Mouse (Mus musculus) urinary bladder, postnatal 36 days (tissue): Measurements from ENCODE around the gene Plekhm2.

ENCODE experiments used
- DNase-seq, 2 experiments: peaks; one replicate each; pipeline ENCODE4 v3.0.0; 2022; ENCODE audit warnings: low spot score in 2 of 2, mixed read lengths in 1 of 2

Gene Plekhm2

GRCm38 (mm10) chr4:141605861-141606260, 58.8 kb downstream of the Plekhm2 start, which contains the start of gene Fblim1:
TSS of gene Fblim1 (minus strand) at chr4:141606096.
- DNase-seq: no peak

GRCm38 (mm10) chr4:141605421-141605820, 59.3 kb downstream of the Plekhm2 start:
- no peak for DNase-seq

- peak in 1 of 2 experiments; percentile 42 for DNase-seq
Measured at GRCm38 (mm10) chr4:141604493-141604892, 60.2 kb downstream of the Plekhm2 start.

- DNase-seq: no peak
Measured at GRCm38 (mm10) chr4:141603921-141604320, 60.8 kb downstream of the Plekhm2 start.

- no peak for DNase-seq
Measured at GRCm38 (mm10) chr4:141602523-141603223, 62.0 kb downstream of the Plekhm2 start.

GRCm38 (mm10) chr4:141601148-141601862, 63.4 kb downstream of the Plekhm2 start:
- no peak for DNase-seq

- DNase-seq: no peak
Measured at GRCm38 (mm10) chr4:141600364-141600763, 64.3 kb downstream of the Plekhm2 start.

- DNase-seq: no peak
Measured at GRCm38 (mm10) chr4:141599251-141600141, 65.2 kb downstream of the Plekhm2 start.

- DNase-seq: no peak
Measured at GRCm38 (mm10) chr4:141598894-141599250, 65.8 kb downstream of the Plekhm2 start.

GRCm38 (mm10) chr4:141598199-141598893, 66.4 kb downstream of the Plekhm2 start:
- no peak for DNase-seq

GRCm38 (mm10) chr4:141596700-141597328, 67.9 kb downstream of the Plekhm2 start:
- no peak for DNase-seq

GRCm38 (mm10) chr4:141595605-141596268, 69.0 kb downstream of the Plekhm2 start:
- no peak for DNase-seq

- DNase-seq: no peak
Measured at GRCm38 (mm10) chr4:141595138-141595537, 69.6 kb downstream of the Plekhm2 start.

- DNase-seq: no peak
Measured at GRCm38 (mm10) chr4:141591547-141591946, 73.2 kb downstream of the Plekhm2 start.

GRCm38 (mm10) chr4:141583919-141584318, 80.8 kb downstream of the Plekhm2 start:
- no peak for DNase-seq

- DNase-seq: no peak
Measured at GRCm38 (mm10) chr4:141581051-141581450, 83.6 kb downstream of the Plekhm2 start.

- DNase-seq: no peak
Measured at GRCm38 (mm10) chr4:141578833-141579232, 85.9 kb downstream of the Plekhm2 start.

- no peak for DNase-seq
Measured at GRCm38 (mm10) chr4:141576877-141577276, 87.8 kb downstream of the Plekhm2 start.

GRCm38 (mm10) chr4:141576404-141576803, 88.3 kb downstream of the Plekhm2 start:
- no peak for DNase-seq
